Mouse (Mus musculus) gastrocnemius, postnatal 14 days (tissue): ENCODE results near the gene Clk4. TPM values are rescaled to one million over a fixed set of nuclear protein-coding genes. Genes with fewer than 3 reads are reported as not detected.

Experiments
- DNase-seq: peaks from one replicate; pipeline ENCODE4 v3.0.0; 2021; ENCODE audit warnings: mixed read lengths
- intact Hi-C: fragments of 180-260 bp; cut with DNase I; formaldehyde crosslinking; loops from one replicate; pipeline ENCODE4 v1.15.1; 2025; ENCODE audit warnings: low total_unique reads
- long read RNA-seq, 2 experiments: library from polyadenylated mRNA; stranded (forward); transcript quantifications; one replicate each; pipeline ENCODE4 v2.0.0; 2021
- total RNA-seq, 2 experiments: library from RNA; stranded (reverse); gene quantifications; 2 replicates each; pipeline ENCODE4 v1.2.3; 2021

Gene Clk4
- total RNA-seq, result 10 to 100 TPM; 27.1 to 43.5 TPM
- long read RNA-seq, experiment 1, partial matches to known transcripts, result 3 of 23 reads
- long read RNA-seq, experiment 1, other reads (novel, unspliced or antisense), result 16 of 23 reads
- long read RNA-seq, experiment 2, transcript Clk4-201 (13 exons, 1,949 nt), result major isoform, 7 of 26 reads
- long read RNA-seq, experiment 2, partial matches to known transcripts, result 1 of 26 reads
- long read RNA-seq, experiment 2, other reads (novel, unspliced or antisense), result 17 of 26 reads

- intact Hi-C loops, result no loop called here
- DNase-seq, result no peak
Measured at GRCm38 (mm10) chr11:51261680-51262219, at the start of gene Clk4. Gene Clk4, plus strand, starts transcription at chr11:51261730.

GRCm38 (mm10) chr11:51214021-51214420, 47.5 kb upstream of the Clk4 start:
- intact Hi-C loops, result no loop called here
- DNase-seq, result no peak

GRCm38 (mm10) chr11:51219396-51219980, 42.0 kb upstream of the Clk4 start:
- DNase-seq, result no peak
- intact Hi-C loops, result no loop called here

- intact Hi-C loops, result no loop called here
- DNase-seq, result no peak
Measured at GRCm38 (mm10) chr11:51220308-51220707, 41.2 kb upstream of the Clk4 start, which contains the start of gene Gm12569. Gene Gm12569, plus strand, starts transcription at chr11:51220473.

GRCm38 (mm10) chr11:51227104-51227503, 34.4 kb upstream of the Clk4 start:
- intact Hi-C loops, result no loop called here
- DNase-seq, result no peak

- no peak for DNase-seq
- intact Hi-C loops, result no loop called here
Measured at GRCm38 (mm10) chr11:51234626-51235025, 26.9 kb upstream of the Clk4 start.

- intact Hi-C loops, result no loop called here
- no peak for DNase-seq
Measured at GRCm38 (mm10) chr11:51242897-51243296, 18.6 kb upstream of the Clk4 start.

DNA sequence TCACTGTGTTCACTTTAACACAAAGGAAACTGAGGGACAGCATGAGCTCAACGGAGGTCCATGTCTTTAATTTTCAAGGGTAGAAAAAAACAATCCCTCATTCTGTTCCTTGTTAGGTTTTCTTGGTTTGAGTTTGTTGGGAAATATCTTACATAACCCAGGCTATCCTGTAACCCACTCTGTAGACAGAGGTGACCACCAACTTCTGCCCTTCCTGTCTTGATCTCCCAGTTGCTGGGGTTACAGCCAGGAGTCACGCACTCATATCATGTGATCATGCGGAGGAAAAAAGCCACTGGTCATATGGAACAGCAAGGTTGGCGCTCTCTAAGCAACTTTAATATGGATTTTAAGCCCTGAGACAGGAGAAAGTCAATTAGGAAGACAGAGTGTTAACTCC, 4.5 kb upstream of the Clk4 start:
- DNase-seq, result no peak
- intact Hi-C loops, result no loop called here

- intact Hi-C loops, result no loop called here
- peak; percentile 98 for DNase-seq
Measured at GRCm38 (mm10) chr11:51262342-51263285, 1.1 kb downstream of the Clk4 start, which contains the start of gene BC049762. Gene BC049762, minus strand, starts transcription at chr11:51263046.

- intact Hi-C loops, result no loop called here
Measured at GRCm38 (mm10) chr11:51263286-51263831, 1.8 kb downstream of the Clk4 start.

DNA sequence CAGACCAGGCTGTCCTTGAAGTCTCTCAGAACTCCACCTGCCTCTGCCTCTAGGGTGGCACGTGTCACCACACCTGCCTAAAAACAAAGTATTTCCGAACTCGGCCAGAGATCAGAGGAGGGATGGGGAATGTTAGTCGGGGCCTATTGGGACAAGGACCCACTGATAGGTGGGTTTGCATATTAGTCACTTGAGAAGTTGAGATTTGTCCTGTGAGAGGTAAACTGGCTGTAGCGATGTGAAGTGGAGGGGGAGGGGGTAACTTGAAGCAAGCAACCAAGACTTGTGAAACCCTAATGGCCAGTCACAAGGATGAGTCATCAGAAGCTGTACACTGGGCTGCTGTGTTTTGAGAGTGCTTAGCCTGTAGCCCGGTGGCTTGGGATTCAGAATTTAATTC, 2.8 kb downstream of the Clk4 start:
- intact Hi-C loops, result no loop called here
- peak; percentile 5 for DNase-seq

More at GRCm38 (mm10) chr11:51263286-51263831, 1.8 kb downstream of the Clk4 start:
- peak; percentile 65 for DNase-seq

DNA sequence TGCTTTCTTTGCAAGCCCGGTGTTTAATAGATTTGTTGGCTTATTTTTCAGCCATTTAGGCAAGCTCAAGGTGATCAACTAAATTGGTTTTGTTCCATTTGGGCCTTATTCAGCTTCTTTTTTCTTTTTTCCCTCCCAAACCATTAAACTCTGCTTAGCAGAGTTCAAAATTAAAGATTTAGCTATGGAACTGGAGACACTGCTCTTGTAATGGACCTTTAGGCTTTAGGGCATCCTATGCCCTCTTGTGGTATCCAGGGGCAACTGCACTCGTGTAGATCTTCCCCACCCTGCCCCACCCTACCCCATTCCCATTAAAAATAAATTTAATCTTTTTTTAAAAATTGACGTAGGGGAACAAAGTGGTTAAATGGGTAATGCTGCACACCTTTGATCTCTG, 3.8 kb downstream of the Clk4 start:
- intact Hi-C loops, result no loop called here
- DNase-seq, result peak; percentile 13

DNA sequence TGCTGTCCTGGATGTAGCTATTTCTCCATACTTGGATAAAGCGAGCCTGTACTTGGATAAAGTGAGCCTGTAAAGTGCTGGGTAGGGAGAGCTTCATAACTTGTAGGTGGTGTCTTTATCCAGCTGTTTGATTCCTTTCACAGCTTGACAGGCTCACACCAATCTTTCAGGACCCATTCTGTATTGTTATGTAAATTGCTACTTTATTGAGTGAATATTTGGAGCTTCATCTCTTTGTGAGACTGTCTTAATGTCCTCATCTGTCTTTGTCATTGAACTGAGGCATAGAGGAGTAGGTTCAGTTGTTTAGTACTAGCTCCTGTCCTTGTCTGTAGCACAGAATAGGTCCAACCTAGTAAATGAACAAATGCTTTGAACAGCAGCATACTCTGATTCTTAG, 12.9 kb downstream of the Clk4 start:
- intact Hi-C loops, result no loop called here
- no peak for DNase-seq

GRCm38 (mm10) chr11:51289564-51290041, 28.1 kb downstream of the Clk4 start, which contains the start of gene Col23a1:
Gene Col23a1, plus strand, starts transcription at chr11:51289920.
- peak; percentile 81 for DNase-seq
- intact Hi-C loops, result loop anchor here (2.0 kb wide), 2 partner anchors 239 to 245 kb away; no protein-coding TSS in a partner anchor

- intact Hi-C loops, result loop anchor here (2.0 kb wide), 1 partner anchor 238 kb away; no protein-coding TSS in a partner anchor
- DNase-seq, result peak; percentile 50
Measured at GRCm38 (mm10) chr11:51290066-51290955, 28.8 kb downstream of the Clk4 start.

- intact Hi-C loops, result no loop called here
- no peak for DNase-seq
Measured at GRCm38 (mm10) chr11:51293956-51294530, 32.5 kb downstream of the Clk4 start.

DNA sequence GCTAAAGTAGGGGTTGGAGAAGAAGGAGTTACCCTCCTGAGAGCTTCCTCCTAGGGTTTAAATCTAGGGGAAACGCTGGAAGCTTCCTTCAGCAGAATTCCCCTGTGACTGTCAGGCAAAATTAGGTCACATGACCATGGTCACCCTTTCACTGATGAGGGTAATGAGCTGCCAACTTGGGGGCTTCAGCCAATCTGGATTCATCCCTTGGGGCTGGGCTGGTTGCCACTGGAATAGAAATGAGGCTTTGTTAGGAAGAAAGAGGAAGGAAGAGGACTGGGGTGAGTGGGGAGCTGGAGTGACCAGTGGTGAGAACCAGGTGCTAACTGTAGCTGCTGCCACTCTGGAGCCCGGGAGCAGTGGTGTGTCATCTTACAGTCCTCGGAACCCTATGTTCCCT, 34.2 kb downstream of the Clk4 start:
- intact Hi-C loops, result no loop called here
- no peak for DNase-seq

DNA sequence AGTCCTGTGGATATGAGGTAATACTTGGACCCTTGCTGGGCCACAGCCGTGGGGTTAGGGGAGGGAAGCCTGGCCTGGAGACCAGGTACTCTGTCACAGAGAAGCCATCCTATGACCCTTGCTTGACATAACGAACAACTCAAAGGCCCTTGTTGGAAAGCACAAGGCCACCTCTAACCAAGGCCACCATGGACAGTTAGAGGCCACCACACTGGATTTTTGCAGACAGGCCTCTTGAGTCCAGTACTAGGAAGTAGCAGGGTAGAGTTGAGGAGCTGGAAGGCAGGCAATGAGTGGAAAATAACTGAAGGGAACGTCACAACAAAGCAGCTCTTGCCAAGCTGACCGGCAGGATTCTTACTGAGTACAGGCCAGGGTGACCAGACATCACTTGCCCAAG, 37.2 kb downstream of the Clk4 start:
- DNase-seq, result no peak
- intact Hi-C loops, result no loop called here
